Mouse (Mus musculus) ES-E14 (cell line): ENCODE data around the gene Atl2.

Experiments used
- CHD2 ChIP-seq: IDR thresholded peaks from 2 replicates; pipeline ENCODE4 v1.6.1; 2014; ENCODE audit warnings: mild to moderate bottlenecking, low read depth, low read length, inconsistent platforms
- ZC3H11A ChIP-seq: IDR thresholded peaks from 2 replicates; pipeline ENCODE4 v1.6.1; 2012; ENCODE audit warnings: low read depth, mild to moderate bottlenecking, inconsistent platforms, low read length, borderline replicate concordance
- ZNF384 ChIP-seq: IDR thresholded peaks from 2 replicates; pipeline ENCODE4 v1.6.1; 2012; ENCODE audit warnings: low read depth, low read length, inconsistent platforms

- TF ChIP-seq ZNF384 (no peak), CHD2 (no peak), ZC3H11A (no peak)
Measured at GRCm38 (mm10) chr17:79901207-79901606, 5.3 kb upstream of the Atl2 start.
